Mouse (Mus musculus) frontal cortex, postnatal 10 days (tissue): ENCODE measurements at regions not wholly inside any gene's neighbourhood (a gene's known extent, or its start where the extent isn't known, plus 50 kb on each side); places are given as distances from the start of the nearest gene placed in this dataset.

Experiments
- DNase-seq, 2 experiments: peaks; one replicate each; pipeline ENCODE4 v3.0.0; 2022; ENCODE audit warnings: low spot score in 2 of 2, mixed read lengths in 1 of 2

DNA sequence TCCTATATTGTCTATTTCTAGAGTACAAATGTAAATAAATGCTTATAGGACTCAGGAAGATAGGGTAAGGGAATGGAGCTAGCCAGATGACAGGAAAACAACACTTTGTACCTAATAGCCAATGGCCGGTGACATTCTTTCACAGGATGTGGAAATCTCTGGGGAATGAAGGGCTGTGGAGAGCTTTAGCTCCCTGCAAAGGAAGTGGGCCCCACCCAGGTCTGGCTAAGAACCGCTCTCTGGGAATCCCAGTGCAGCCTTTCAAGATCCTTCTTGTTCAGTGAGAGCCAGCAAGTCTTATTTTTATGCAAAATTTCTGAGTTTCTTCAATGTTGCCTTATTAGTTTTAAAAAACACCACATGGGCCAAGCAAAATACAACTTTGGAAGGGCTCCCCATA lies 54.7 kb upstream of the Pappa2 start:
- DNase-seq: no peak

DNA sequence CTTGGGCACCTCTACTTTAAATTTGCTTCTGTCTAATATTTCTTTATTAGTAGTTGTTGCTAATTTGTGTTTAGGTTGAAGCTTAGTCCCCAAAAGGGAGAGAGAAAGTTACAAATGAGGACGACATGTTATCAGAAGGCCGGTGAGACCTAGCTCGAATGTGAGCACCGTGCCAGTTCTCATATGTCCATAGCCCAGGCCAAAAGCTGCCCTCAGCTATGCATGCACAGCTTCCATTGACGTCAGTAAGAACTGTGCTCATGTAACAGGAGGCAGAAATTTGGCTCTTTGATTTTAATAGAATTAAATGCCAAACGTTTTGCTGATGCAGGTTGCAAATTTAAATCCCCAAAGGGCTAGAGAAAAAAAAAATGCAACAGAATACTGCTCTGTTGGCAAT lies 56.1 kb upstream of the Pappa2 start:
- DNase-seq: no peak

DNA sequence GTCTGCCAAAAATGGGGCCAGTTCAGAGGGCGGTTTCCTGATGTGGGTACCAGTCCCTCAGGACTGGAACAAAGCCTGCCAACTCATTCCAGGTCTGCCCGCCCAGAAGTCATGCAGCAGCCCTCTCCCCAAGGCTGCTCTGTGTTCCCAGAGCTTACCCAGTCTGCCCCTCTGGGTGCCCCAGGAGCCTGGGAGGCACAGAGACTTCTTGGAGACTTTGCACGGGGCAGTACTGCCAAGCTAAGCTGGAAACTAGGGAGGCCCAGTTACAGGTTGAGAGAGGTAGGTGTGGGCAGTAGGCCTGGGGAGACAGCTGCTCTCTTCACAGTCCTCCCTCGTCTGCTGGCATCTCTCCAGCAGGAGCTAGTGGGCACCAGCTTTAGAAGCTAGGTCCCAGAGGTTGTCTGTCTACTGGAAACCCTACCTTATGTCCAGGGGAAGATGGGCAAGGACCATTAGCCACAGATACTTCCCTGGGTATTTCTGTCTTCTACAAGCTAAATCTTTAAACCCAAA lies 65.6 kb upstream of the Pappa2 start:
- DNase-seq: no peak

DNA sequence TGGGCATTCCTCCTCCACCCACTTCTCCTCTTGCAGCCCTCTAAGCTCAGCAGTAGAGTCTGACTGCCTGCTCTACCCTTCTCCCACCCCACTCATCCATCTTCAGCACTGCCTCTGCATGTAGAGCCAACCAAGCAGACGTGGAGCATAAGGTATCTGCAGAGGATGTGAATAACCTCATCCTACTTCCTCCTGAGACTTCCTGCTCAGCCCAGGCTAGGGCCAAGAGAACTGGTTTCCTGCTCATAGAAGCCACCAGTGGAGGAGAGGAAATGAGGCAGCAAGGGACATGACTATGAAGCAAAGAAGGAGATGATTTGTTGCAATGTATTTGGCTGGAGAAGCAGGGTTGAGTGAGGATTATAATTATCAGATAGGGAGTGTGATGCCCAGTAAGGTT lies 84.7 kb upstream of the Pappa2 start:
- no peak for DNase-seq

DNA sequence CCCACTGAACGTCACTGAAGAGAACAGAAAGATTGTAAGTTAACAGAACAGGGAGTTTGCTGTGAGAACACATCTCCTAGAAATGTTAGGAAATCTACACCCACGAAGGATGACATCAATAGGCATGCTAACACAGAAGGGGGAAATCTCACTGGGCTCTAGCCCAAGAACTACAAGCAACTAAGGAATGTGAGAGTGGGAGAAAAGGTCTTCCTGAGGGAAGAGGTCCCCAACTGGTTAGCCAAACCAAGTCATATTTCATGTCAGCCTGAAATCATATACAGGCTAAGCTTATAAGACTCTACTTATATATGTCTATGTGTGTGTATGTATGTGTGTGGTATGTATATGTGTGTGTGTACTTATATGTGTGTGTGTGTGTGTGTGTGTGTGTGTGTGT lies 118.9 kb upstream of the Pappa2 start:
- no peak for DNase-seq

DNA sequence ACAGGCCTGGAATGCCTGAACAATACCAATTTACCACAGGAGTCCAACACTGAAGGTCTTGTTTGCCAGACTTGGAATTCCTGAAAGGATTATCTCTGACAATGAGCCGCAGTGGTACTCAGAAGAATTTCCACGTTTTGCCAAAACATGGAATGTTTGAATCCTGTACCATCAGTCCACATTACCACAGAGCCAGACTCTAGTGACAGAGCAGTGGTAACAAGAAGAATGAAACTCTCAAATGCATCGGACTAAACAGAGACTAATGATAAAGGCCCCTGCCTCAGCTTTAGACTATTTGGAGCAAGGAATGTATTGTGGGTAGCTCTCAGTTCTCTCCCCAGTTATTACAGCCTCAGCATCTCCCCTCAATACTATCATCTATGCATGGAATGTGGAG lies 109.9 kb upstream of the Cop1 start:
- DNase-seq: no peak

DNA sequence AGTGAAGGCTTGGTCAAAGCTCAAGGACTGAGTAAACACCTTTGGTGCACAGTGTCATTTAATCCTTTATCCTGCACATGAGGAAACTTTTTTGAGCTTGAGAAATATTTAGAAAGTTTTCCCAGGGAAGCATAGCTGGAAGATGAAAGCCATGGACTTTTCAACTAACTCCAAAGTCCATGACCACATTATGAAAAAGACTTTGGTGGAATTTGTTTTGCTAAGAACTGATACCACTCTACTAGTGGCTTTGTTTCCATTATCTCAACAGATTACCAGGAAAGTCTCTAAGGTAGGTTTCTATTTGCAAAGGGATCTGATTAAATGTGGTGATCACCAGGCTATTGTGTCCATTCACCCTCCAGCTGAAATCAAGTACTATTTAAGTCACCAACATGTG lies 107.2 kb upstream of the Cop1 start:
- DNase-seq: no peak

DNA sequence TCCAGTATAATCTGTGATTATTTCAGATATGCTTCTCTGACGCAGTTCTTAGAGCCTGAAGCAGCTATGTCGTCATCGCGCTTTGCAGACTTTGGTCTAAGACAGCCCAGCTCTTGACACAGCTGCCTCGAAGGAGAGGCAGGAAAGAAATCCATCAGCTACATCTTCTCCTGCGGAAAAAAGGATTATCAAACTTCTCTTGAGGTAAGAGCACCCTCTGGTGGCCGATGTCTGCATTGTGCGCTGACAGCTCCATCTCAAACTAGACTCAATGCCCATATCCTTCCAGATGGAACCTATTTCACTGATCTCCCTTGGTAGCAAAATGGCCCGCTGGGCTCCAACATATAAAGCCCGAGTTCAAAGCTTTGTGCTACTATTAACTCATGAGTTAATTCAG lies 96.8 kb upstream of the Cop1 start:
- peak; percentile 50 to 82 for DNase-seq

DNA sequence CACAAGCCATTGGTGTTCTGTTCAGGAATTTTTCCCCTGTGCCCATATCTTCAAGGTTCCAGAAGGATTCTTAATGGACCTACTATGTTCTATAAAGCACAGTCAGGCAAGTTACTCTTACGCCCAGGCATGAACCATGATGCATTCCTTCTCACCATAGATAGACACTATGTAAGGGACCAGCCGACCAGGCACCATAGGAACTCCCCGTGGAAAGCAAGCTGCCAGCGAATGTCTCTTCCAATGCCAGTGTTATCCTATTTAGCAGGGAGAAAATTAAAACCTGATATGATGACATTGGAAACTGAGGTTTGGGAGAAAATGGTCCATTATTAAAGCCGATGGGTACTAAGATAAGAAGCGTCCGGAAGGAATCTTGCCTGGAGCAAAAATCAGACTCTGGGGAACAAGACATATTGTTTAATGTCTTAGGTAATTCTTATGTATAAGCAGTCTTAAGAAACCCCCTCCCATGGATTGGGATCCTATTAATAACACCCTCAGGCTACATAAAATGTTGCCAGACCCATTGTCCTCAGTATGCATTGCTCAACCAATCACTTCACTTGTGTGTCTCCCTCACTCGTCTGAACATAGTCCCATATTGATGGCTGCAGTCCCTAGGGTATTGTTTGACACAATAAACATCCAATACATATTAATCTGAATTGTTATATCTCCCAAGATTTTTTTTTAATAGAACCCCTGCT lies 84.2 kb upstream of the Cop1 start:
- DNase-seq: no peak

DNA sequence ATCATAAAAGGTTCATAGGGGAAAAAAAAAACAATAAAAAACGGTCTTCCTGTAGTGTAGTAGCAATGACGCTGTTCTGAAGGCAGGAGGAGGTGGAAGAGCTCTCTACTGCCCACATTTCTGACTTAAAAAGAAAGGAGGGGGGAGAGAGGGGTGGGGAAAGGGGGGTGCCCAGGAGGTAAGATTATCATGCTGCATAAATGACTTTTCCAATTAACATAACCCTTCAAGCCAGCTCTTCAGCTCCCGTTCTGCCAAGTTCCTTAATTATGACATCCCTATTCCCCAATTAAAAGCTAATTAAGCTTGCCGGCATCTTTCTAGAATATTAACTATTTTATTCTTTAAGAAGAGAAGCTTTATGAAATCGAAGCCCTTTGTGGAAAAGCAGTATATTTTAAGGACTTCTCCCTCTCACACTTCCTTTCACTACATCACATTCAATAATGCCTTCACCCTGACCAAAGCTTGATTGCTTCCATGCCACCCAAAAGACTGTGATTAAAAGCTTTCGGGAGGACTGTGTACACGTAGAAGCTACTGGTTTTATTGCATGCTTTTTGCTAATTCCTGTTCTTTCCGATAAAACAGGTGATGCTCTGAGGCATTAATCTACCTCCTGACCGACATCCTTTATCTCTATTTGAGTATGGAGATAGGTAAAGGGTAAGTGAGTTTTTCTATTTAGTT lies 83.5 kb upstream of the Cop1 start:
- DNase-seq: no peak

DNA sequence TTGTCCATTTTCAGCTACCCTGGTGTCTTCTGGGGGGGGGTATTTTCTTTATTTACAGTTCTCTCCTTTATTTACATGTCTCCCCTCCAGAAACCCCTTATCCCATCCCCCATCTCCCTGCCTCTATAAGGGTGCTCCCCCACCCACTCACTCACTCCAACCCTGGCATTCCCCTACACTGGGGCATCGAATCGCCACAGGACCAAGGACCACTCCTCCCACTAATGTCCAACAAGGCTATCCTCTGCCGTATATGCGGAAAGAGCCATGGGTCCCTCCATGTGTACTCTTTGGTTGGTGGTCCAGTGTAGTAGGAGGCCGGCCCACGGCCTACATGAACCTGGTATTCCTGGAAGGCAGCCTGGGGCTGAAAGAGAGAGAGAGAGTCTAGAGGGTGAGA lies 82.9 kb upstream of the Cop1 start:
- no peak for DNase-seq

DNA sequence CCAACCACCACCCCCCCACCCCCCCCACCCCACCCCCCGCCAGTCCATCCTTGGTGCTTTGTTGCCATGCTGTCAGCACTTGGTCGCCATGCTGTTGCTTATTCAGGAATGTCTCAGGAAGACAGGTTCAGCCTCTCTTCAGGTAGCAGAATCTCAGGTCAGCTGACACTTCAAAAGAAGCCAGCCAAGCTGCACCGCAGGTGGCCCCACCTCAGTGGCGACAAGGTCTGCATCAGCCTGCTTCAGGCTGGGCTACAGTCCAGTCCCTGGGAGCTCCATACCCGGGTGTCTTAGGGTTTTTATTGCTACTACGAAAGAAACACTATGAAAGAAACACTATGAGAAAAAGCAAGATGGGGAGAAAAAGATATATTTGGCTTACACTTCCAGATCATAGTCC lies 82.4 kb upstream of the Cop1 start:
- DNase-seq: no peak

DNA sequence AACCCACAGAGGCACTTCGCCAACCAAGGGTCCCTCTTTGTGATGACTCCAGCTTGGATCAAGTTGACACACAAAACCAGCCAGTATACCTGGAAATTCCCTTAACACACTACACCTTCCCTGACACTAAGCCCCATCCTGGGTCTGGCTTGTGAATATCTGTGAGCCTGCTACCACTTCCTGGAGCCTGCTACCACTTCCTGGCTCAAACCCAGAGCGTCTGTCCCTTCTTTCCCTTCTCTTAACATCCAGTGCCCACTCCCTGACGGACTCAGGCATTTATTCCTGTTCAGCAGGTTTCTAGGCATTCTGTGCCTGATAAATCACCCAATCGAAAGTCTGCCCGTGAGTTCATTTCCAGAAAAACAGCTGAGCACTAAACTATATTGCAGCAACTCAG lies 81.8 kb upstream of the Cop1 start:
- DNase-seq: no peak

DNA sequence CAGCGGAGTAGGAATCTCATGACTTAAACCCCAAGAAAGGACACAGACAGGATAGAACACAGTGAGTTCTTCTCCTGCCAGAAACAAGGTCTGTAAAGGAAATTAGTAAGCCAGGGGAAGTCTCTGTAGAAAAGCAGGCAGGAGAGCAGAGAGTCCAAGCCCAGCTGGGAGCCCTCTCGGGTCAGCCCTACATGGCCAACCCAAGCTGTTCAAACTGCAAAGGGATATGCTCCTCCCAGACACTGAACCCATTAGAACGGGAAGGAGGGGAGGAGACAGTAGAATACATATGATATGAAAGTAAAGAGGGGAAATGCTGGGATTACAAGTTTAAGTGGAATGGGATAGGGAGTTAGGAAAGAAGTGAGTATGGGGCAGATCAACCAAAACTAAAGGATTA lies 75.7 kb upstream of the Cop1 start:
- DNase-seq: no peak

DNA sequence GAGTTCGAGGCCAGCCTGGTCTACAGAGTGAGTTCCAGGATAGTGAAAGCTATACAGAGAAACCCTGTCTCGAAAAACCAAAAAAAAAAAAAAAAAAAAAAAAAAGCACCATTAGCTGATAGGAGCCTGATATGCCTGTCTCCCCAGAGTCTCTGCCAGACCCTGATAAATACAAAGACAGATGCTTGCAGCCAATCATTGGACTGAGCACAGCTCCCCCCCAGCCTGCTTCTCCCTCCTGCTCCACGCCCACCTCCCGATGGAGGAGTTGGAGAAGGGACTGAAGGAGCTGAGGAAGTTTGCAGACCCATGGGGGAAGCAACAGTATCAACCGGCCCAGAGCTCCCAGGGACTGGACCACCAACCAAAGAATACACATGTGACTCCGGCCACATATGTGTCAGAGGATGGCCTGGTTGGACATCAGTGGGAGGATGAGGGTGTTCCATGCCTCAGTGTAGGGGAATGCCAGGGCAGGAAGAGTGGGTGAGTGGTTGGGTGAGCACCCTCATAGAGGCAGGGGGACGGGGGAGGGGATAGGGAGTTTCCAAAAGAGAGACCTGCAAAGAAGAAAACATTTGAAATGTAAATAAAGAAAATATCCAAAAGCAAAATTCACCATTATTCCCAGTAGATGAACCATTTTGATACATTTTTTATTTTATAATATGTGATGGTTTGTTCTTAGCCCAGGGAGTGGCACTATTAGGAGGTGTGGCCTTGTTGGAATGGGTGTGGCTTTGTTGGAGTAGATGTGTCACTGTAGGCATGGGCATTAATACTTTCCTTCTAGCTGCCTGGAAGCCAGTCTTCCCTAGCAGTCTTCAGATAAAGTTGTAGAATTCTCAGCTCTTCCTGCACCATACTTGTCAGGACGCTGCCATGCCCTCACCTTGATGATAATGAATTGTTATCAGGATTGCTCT lies 71.8 kb upstream of the Cop1 start:
- DNase-seq: no peak

DNA sequence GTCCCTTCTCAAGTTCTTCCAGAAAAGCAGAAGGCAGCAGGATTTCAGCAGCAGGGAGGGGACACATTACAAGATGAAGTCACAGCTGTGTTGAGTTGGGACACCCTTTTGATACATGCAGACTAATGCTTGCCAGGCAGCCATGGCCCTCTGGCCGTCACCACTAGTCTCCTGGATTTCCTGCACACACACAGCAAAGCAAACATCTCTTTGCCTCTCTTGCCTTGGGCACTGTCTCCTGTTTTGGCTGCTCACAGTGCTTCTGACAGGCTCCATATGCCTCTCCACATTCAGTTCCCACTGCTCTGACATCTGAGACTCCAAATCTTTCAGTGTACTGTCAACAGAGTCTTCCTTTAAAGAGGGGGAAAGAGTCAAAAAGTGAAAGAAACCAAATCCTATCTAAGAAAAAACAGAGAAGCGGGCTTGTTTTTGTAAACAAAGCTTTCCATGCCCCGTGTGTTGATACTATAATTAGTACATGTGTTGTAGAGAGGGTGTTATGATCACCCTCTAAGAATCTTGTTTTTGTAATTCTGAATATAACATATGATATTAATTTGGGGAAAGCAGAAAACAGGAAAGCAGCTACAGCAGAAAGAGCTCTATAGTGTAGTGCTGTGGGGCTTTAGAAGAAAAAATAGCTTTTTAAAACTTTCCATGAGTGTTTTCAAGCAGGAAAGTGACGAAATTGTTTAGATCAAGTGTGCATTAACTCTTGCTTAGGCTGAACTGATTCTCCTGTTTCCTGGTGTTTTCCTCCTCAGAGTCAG lies 68.8 kb upstream of the Cop1 start:
- peak; percentile 8 to 11 for DNase-seq

DNA sequence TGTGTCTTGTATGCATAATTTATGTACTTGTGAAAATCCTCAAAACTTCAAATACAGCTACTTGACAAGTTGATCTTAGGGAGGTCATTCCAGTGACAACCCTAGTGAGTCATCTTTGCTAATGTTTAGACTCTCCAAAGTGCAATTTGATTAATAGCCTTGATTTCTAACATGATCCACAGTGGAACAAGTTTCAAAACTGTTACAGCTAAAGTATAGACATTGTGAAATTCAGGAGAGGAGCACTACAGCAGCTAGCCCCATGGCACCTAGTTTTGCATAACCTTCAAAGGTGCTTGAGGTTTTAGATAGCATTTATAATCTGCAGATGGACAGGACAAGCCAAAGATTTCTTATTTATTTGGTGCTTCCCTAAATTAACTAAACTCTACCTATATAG lies 50.1 kb upstream of the Cop1 start:
- DNase-seq: no peak
